Mouse (Mus musculus): Measurements from ENCODE around the gene Qprt.

Gene Qprt

DNA sequence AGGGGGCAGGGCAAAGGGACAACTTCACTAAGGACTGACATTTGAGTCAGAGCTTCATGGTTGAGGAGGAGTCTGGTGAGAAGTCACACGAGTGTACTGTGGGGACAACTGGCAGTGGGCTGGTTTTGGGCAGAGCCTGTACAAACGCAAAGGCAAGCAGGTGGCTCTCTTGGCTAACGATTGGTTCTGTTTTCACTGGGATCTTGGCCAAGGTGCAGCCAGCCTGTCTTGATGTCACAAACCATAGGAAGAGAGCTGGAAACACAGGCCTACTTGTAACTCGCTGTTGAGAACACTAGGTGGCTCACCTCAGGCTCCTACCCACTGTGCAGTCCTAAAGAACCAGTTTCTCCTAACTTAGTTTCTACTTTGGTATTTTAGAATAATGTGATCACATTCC, 7.6 kb upstream of the Qprt start:
- peak; percentile 62 for DNase-seq

DNA sequence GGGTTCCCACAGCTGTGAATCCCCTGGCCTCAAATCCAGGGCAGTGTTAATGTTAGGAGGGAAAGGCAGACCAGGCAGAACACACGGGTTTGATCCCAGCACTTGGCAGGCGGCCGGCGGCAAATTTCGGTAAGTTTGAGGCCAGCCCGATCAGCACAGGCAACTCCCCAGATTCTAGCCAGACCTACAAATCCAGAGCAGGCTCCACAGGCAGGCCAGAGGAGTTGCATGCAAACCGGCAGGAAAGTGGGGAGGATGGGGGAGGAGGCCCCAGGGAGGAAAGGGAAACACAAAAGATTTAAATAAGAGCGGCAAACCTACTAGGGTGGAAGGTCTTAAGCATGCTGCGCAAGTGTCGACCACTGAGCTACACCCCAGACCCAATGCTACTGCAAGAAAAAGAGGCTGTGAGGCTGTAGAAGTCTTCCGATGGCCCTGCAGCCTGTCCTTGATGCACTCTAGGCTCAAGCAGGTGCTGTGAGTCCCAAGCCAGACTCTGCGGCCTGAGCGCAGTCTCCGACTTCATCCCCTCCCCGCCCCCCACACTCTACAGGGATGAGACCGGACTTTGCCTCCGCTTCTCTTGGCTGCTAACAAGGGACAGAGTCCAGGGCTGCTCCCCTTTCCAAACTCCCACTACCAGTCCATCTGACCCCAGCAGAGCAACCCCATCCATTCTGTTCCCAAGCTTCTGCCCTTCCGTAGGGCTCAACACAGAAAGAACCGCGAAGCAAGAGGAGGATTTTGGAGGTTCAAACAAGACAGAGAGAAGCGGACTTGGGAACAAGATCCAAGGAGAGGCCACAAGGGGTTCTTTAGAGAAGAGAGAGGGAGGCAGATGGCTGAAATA, 740 bp downstream of the Qprt start:
- DNase-seq, result peak; percentile 83

DNA sequence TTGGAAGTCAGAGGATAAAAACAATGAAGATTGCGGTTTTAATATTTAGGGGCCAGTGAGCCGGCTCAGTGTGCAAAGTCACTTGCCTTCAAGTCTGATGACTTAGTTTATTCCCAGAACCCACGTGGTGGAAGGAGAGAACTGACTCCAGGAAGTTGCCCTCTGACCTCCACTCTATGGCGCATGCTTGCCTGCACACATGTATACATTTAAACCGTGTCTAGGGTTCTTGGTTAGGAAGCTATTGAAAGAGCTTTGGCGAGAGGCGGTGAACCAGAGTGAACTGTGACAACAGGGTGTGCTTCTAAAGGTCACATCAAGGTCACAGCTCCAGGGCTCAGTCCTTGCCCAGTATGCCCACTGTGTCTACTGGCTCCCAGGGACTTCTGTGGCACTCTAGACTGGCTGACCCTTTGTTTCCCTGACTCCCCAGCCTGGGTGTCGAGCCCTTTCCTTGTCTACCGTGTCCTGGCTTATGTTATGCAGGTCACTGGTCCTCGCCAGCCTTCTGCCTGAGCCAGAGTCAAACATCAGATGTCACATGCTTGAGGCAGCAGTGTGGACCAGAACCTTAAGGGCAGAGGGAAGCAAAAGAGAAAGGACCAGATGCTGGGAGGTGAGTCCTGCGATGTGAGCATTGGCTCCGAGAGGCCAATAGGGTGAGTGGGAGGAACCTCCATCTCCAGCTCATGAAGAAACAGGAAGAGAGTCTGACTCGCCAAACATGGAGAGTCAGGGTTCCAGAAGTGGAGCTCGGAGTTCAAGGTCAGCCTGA, 3.2 kb downstream of the Qprt start:
- no peak for DNase-seq

DNA sequence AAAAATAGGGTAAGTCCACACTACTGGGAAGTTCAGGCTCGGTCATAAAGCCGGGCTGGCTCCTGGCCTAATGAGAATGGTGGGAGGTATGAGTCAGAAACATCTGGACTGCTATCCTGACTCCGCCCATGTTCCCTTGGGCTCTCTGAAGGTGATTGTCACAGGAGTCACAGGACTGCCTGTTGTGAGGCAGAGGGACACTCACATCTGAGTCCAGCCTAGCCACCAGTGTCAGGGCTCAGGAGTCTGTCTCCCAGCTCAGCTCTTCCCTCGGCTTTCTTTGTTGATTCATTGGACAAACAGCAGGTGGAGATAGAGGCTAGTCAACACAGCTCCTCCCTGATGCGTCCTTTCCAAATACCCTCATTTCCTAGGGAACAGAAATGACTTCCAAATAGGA, 4.1 kb downstream of the Qprt start:
- peak; percentile 38 for DNase-seq

DNA sequence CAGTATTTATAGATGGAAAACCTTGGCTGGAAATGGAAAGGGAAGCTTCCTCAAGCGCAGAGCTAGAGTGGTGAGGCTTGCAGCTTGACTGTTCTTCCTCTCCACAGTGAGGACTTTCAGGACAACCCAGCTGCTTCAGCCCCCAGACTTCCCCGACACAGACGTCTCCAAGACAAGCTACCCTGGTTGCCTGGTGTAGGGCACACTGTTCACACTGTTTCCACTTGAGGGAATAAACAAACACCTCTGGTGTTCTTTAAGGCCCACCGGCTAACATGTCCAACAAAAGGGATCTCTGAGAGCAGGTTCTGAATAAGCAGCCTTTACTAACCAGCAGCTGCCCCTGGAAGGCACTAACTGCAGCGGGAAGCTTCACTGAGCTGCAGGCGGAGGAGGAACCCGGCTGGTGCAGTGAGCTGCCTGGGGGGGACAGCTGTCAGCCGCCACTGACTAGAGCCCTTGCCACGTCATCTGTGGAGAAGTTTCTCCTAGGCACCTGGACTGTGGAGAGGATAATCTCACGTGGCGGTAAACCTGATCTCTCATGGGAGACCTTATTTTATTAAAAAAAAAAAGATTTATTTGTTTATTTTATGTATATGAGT, 5.6 kb downstream of the Qprt start:
- peak; percentile 34 for DNase-seq

DNA sequence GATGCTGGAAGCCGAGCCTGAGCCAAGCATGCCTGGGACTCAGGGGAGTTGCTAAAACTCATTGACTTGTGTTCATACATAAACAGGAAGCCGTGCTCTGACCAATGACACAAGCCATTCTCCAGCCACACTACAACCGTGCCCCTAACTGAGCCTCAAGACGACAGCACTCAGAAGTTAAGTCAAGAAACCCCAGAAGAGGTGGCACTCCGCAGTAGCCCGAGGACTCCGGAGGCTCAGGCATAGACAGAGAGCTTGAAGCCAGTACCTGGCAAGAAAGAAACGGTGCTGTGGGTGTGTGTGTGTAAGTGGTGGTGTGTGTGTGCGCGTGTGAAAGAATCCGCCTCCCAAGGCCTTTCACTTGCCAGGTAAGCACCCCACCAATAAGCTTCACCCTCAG, 7.1 kb downstream of the Qprt start:
- DNase-seq, result no peak

DNA sequence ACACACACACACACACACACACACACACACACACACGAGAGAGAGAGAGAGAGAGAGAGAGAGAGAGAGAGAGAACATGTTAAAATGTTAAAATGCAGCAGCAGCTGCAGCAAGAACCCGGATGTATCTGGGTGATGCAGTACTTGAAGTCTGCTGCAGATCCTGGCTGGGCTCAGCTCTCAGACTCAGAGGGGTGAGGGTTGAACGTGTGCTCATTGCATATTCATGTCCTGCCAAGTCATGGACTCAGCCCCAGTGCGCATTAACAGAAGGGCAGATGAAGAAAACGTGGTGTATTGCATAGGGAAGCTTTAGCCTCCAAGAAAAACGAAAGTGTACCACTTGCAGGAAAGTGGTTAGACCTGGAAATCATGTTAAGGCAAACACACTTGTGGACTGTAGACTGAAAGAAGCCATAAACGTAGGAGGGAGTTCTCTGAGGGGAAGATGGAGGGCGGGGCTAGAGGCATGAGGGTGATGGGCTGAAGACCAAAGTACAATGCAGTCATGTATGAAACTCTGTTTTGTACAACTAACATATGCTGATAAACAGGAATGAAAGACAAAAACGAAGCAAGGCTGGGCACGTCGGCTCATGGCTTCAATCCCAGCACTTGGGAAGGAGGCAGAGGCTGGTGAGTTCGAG, 8.3 kb downstream of the Qprt start:
- DNase-seq, result peak; percentile 59

DNA sequence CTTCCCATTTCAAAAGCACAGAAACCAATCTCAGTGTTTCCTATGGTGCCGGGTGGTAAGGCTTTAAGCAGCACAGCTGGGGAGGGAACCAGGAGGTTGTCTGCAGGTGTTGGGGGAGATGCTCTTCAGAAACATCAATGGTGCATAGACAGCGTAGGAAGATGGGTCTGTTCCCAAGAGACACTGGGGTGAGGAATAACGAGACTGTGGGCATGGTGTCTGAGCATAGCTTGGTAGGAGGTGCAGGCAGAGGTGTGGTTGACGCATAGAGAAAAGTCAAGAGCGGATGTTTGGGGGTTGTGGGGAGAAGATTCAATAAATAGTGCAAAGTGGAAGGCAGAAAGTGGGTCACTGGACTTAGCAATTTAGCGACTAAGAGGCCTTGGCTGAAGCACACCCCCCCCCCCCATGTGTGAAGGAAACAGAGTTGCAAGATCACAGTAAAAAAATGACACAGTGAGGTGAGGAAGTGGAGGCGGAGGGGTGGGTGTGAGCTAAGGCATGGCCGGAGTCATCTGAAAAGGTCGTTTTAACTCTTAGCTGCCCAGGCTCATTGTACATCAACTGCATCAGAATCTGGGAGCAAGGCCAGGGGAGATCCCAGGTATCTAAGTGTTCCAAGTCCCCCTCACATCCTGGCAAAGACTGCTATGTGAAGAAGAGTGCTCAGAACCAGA, 9.0 kb downstream of the Qprt start:
- no peak for DNase-seq

DNA sequence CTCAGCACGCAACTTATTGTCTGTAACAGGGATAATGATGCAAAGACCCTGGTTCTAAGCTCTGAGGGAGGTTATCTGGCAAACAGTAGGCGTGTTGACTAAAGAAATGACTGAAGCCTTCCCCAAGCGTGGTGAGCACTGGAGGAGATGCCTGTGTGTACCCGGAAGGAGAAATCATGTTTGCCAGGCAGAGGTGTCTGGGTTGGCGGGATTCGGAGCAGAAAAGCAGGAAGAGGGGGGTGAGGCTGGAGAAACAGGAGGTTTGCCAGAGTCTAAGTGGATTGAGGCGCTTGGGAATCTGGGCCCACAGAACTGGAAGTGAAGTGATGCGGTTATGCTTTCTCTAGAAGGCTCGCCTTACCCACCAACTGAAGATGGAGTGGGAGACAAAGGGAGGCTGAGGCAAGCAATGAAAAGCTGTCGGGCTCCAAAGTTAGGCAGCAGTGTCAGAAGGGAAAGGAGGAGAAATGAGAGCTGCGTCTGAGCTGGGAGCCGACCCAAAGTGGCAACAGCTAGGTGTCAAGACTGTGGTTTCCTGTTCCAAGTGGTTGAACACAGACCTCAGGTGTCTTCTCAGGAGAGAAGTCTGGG, 9.7 kb downstream of the Qprt start:
- no peak for DNase-seq

DNA sequence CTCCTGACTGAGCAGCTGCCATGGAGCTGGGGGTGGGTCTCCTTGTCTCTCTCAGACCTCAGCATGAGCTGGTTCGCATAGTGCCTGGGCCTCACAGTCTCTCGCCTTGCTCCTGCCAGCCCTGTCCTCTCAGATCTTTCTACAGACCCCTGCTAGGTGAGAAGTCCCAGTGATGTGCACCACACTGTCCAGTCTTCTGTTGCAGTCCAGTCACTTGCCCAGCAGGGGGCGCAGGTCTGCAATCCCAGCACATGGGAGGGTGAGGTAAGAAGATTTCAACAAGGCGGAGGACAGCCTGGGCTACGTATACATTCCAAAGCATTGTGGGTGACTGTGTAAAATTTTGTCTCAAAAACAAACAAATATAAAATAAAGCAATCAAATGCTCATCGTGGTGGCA, 10.6 kb downstream of the Qprt start:
- peak; percentile 73 for DNase-seq

DNA sequence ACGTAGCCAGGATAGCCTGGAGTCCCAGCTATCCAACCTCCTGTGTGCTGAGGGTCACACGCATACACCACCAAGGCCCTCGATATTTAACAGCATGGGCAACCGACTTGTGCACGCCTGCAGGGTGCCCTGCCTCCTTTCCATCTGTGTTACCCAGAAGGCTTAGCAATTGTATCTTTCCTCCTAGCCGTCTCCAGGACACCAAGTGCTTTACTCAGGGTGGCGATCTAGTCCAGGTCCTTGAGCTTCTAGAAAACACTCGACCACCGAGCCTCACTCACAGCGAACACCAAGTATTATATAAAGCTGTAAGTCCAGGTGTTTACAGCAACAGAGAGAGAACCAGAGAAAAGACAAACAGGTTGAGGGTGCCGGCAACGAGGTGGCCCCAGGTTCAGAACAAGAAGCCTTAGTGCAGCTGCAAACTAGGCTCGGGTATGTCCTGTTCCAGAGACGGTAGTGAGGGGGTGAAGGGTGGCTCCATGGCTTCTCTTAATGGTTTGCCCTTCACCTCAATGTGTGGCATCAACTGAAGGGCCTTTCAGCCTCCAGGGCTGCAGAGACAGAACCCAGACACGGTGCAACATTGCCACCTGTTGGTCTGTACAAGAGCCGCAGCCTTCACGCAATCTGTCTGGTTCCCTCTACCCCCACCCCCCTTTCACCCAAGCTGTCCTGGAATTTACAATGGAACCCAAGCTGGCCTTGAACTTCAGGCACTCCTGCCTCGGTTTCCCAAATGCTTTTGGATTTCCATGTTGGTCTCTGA, 11.6 kb downstream of the Qprt start:
- peak; percentile 86 for DNase-seq

DNA sequence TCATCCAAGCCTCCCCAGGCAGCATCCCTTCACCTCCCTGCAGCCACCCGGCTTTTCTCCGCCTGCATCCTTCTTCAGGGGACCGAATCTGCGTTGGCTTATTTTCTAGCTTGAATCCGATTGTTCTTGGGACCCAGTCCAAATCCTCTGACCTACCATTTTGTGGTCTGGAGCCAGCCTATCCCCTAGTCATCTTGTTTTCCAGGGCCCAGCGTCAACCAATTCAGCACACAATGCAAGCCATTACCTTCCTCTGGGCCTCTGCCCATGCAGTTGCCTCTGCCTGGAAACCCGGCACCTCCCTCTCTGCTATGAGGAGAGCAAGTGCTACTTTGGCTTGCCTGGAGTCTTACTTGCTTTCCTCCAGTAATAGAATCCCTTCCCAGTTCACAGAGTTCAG, 16.5 kb downstream of the Qprt start:
- no peak for DNase-seq

DNA sequence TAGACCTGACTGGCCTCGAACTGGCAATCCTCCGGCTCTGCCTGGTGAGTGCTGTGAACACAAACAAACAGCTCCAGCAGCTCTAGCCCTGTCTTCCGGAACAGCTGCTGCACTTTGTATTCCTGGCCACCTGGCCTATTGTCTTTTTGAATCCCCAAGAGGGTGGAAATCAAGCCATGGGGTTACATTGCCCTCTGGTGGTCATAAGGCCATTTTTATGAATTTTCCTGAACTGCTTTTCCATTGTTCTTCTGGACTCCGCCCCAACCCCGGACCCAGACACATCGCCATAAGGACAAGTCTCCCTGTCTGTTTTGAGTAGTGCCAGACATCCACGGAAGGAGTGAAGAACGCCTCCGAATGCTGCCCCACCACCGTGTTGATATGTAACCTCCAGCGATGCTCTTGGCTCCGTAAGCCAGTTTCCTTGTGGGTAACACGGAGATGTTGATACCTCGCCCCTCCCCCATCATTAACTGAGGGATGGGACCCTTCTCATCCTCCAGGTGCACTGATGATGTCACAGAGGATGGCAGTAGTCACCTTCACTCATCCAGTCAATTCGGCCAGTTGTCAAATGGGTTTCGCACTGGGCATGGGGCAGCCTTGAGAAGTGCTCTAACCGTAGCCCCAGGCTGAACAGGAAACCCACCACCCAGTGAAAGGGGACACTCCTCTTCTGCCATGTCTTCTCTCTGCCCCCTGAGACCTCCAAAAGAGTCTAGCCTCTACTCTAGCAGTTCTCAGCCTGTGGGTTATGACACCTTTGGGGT, 17.3 kb downstream of the Qprt start:
- DNase-seq, result peak; percentile 85

DNA sequence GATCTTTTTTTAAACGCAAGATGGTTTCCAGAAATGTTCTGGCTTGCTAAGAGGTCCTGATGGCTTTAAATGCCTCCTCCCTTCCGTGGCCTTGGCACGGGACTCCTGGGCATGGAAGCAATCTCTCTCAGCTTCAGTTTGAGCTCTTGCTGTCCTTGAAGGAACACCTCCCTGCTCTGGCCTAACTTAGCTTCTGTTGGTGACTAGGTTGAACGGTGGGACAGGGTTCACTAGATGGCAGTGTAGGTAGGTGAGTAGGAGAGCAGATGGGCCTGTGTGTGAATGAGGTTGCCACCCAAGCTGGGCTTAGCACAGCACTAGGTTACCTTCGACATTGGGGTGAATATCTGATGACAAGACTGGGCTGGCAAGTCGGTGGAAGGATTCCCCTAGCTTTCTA, 18.1 kb downstream of the Qprt start:
- no peak for DNase-seq

DNA sequence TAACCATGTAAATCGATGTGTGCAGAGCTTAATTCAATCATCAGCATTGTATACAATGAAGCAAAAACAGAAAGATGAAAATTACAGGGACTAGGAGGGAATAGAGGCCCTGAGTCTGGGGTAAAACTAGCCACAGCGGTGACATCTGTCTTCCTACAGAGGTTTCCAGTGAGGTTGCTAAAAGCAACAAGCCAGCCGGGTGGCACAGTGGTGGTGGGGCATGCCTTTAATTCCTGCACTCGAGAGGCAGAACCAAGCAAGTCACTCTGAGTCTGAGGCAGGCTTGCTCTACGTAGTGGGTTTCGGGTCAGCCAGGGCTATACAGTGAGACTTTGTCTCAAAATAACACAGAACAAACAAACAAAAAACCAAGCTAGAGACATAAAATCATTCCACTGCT, 19.9 kb downstream of the Qprt start:
- DNase-seq, result no peak

DNA sequence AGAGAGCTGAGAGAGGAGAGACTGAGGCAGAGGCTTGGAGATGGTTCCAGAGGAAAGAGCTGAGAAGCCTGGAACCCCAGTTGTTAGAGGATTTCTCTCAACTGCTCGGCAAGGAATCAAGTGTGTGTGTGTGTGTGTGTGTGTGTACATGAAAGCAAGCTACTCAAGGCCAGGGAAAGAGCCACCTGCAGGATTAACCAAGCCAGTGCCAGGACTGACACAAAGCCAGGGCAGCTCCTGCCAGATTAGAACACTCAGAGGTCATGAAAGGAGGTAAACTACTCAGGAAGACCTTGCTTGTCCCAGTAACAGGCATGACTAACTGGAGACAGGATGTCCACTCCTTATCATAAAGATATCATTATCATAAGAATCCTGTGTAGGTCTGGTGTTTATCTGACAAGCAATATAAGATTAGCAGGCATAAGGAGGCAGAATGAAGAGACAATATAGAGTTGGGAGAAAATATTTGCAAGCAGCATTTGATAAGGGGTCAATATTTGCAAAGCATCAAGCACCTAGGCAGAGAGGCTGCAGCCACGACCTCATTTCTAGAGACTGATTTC, 20.5 kb downstream of the Qprt start:
- no peak for DNase-seq

DNA sequence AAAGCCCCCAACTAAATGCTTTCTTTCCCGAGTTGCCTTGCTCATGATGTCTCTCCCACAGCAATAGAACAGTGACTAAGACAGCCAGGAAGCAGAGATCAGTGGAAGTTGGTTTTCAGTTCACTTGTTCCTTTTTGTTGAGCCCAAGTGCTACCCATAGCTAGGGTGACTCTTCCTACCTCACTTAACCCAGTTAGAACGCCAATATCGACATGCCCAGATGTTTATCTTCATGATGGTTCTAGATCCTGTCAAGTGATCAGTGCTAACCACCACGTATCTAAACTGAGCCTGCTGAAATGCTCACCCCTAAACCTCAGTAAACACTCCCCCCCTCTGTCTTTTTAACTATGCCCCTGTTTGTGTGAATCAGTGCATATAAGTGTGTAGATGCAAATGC, 22.5 kb downstream of the Qprt start:
- no peak for DNase-seq

DNA sequence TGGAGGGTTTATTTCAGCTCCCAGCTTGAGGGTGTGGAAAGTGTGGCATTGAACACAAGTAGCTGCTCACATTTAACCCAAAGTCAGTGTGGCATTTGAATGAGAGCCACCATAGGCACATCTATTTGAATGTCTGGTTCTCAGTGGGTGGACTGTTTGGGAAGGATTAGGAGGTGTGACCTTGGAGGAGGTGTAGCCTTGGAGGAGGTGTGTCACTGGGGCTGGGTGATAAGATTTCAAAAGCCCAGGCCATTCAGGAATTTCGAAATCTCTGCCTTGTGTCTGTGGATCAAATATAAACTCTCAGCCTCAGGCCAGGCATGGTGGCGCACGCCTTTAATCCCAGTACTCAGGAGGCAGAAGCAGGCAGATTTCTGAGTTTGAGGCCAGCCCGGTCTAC, 23.1 kb downstream of the Qprt start:
- no peak for DNase-seq

DNA sequence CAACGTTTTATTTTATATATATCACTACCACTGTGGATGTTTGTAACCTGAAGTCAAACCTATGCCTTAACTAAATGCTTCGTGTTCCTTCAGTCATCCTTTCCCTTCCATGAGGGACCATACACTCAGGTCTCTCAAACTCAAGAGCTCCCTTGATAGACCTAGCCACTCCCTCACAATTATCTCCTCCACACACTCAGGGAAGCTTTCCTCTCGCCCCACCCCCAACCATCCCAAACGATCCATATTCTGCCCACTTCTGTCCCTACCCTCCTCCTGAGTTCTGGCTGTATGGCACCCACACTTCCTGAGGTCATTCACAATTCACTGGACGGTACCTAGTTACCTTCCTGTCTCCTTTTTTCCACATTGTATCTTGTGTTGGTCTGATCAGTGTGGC, 23.5 kb downstream of the Qprt start:
- no peak for DNase-seq

DNA sequence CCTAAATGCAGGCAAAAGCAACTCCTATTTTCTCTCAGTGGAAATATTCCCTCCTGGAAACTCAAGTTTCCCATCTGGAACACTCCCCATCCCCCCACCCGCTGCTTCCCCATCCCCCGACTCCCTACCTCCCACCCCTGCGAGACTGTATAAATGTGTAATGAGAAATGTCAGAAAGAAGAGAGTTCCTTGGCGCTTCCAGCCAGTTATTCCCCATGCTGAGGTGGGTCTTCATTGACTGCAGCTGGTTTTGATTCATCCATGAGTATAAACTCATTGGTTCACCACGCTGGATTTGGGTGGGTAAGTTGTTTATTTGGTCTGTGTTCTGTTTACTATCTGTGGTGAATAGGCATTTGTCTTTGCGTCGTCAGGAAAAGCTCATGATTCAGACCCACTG, 25.6 kb downstream of the Qprt start:
- DNase-seq, result no peak

All from kidney, postnatal 10 days (tissue).